Mouse (Mus musculus) R1 (cell line): Measurements from ENCODE around the gene Ocel1.

Experiments
- DNase-seq: peaks from one replicate; pipeline ENCODE4 v3.0.0-alpha.2; 2018; ENCODE audit warnings: low read depth, low spot score

The Ocel1 gene

DNA sequence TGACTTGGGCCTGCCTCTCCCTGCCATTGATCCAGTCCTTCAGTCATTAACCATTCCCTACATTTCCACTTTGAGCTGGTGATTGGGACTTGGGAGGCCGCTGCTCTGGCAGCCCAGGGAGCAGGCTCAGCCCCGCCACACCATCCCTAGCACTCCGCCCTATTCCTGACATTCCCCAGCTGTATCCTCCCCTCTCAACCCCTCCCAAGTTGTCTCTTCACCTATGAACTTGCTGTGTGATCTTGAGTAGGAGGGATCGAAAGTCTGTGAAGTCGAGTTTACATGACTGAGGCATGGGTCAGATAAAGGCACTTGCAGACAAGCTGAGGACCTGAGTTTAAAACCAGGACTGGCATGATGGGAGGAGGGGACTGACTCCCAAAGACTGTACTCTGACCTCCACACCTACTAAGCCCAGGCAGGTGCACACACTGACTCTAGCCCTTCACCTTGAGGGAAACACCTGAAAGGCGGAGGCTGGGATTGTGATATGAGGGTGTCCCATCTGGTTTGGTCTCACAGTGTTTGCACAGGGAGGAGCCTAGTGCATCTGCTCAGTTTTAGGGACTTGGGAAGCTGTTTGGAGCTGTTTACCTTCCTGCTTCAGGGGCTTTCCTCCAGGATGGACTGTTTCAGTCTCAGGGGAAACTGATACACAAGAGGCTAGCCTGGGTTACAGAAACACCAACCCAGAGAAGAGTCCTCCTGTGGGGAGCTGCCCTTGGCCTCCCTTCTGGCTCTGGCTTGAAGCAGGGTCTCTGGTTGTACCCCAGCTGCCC is 32.2 kb downstream of the Ocel1 start:
- DNase-seq = peak; percentile 66

DNA sequence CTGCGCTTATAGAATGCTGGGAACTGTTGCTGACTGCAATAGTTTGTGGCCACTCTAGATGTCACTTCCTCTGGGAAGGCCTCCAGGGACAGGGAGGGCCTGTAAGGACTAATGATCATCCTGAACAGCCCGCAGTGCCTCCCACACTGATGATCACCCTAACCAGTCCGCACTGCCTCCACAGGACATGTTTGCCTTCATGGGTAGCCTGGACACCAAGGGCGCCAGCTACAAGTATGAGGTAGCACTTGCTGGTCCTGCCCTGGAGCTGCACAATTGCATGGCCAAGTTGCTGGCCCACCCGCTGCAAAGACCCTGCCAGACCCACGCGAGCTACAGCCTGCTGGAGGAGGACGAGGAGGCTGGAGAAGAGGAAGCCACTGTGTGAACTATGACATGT is 32.9 kb downstream of the Ocel1 start:
- no peak for DNase-seq

DNA sequence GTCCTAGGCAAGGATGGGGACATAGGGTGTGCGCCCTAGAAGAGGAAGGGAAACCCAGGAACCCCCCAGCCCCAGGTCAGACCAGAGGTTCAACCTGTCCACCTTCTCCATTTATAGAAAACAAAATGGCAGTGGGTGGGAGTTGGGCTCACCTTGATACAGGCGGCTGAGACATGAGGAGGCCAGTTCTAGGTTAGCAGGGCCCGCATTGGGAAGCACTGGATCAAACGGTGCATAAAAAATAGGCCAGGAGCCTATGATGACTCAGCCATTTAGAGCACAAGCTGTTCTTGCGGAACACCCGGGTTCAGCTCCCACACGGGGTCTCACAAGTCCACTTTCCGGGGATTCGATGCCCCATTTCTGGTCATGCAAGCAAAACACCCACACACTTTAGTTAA is 33.9 kb downstream of the Ocel1 start:
- peak; percentile 46 for DNase-seq

DNA sequence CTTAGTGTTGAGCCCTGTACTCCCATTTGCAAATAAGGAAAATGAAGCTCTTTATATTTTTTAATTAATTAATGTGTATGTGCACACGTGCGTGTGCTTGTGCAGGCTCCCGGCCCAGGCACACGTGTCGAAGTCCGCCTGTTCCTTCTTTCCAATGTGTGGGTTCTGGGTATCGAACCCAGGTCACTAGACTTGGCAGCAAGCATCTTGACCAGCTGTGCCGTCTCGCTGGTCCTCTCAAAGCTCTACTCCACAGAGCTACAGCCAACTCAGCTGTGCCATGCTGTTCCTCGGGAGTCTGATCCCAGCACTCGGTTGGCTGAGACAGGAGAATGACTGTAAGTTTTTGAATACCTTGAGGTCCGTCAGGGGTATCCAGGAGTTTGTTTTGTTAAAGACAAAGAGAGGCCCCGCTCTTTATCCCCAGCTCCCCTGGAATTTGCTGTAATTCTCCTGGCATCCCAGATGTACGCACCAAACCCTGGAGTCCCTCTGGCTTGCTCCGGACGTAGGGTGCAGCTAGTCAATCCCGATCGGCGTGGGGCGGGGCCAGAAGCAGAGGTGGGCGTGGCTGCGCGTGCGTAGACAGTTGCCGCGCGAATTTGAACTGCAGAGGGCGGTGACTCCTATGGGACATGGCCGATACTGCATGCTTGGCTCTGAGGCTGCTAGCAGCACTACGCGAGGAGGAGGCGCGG is 34.5 kb downstream of the Ocel1 start, which contains the start of gene Ankle1:
Gene Ankle1 (plus strand): TSS at position 610 of the 698 bp plus-strand sequence.
- DNase-seq = peak; percentile 96

DNA sequence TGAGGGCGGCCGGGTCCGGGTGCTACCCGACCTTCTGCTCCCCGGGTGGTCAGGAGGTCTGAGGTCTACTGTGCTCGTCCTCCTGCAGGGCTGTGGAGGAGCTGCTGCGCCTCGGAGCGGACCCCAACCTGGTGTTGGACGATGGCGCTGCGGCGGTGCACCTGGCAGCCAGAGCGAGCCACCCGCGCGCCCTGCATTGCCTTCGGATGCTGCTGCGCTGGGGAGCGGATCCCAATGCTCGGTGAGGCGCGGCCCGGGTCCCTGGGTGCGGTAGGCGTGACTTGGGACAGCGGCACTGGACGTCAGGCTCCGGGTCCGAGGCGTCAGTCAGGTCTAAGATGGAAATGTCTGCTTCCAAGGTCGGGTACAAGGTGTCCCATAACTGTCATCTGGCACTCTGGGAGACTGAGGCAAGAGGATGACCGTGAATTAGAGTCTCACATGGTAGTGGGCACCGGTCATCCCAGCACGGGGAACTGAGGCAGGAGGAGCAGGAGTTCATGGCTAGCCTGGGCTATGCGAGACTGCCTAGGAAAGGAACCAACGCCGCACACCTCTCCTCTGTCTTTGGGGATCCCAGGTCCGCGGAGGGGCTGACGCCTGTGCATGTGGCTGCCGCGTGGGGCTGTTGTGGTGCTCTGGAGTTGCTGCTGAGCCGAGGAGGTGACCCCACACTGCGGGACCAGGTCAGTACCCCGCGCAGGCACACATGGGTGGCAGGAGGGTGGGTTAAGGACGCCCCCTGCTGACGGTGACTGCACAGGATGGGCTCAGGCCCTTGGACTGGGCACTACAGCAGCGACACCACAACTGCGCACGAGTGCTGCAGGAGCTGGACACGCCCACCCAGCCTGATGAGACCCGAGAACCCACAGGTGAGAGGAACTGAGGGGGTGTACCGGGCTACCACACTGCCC is 35.3 kb downstream of the Ocel1 start:
- DNase-seq = peak; percentile 75

DNA sequence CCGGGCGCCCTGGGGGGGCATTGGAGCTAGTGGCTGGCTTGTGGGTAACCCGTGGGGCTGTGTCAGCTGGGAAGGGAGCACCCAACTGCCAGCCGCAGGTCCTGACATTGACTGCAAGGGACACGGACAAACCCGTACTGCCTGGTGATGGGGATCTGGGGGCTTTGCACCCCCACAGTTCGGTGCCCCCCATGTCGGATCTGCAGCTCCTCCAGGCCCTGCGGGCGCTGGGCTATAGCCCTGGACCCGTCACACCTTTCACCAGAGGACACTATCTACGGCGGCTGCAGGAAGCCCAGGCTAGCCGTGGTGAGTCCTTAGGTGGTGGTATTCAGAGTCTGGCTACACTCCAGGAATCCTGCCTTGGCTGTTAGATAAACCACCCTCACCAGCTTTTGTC is 36.3 kb downstream of the Ocel1 start:
- no peak for DNase-seq

DNA sequence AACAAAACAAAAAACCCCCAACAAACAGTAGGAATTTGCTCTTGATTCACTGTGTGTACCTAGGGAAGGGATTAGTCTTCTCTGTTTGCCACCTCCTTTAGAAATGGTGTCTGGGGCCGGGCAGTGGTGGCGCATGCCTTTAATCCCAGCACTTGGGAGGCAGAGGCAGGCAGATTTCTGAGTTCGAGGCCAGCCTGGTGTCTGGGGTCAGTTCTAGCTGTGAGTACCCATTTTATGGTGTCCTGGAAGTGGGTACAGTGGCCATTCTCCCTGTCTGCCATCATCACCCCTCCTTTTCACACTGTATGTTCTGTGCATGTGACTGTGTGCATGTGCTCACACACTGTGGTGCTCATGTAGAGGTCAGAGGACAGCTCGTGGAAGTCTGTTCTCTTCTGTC is 37.1 kb downstream of the Ocel1 start:
- DNase-seq = no peak

DNA sequence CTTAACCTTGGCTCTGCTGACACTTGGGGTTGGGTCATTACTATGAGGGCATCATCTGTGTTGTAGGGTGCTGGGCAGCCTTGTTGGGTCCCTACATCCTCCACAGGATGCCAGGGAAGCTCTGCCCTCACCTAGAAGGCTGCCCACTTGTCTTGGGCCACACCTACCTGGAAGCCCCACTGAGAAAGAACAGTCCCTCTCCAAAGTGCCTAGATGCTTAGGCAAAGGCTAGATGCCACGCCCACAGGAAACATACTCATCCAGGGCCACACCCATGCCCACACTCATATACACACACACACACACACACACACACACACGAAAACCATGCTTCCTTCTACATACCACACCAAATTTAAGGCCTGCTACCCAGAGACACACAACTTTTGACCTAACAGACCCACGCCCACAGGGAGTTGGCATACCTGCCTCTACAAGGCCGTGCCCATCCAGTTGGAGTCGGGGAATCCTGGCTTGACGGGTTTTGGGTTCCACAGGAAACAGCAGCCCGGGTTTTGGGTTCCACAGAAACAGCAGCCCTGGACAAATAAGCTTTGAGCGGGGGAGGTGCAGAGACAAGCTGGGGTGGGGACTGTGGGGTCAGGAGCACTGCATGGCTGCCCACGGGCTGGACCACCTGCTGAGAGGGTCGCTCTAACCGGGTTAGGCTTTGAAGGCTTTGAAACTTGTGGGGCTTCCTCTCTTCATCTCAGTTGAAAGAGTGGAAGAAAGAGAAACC is 40.6 kb downstream of the Ocel1 start:
- DNase-seq = peak; percentile 43

DNA sequence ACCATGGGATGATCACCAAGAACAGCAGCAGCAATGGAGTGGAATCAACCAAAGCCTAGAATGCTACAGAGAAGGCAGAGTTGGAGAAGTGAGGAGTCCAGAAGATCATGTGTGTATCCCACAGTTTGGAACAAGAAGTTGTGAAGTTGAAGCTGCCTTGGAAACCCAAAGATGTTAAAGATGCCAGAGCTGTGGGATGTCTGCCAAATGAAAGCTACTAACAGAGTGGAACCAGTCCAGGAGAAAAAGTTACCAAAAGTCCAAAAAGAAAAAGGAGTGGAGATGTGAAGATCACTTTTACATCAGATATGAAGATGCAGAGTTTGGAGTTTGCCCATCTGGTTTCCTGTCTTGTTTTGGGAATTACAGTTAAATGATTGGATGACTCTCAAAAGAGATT is 51.0 kb downstream of the Ocel1 start:
- DNase-seq = no peak
